Mouse (Mus musculus) thymus, adult 2 months (tissue): ENCODE data around the gene Clmp. TPM values are rescaled to one million over a fixed set of nuclear protein-coding genes. Genes with fewer than 3 reads are reported as not detected.

Source experiments
- DNase-seq: peaks from one replicate; pipeline ENCODE4 v3.0.0; 2021
- H3K27ac ChIP-seq: fragments of 200-500 bp; 2 replicates; pipeline ENCODE4 v1.5.1; 2012; ENCODE audit warnings: low read length, control low read depth; ENCODE audit not compliant: control insufficient read depth, insufficient read depth
- H3K27me3 ChIP-seq: fragments of 200-500 bp; 2 replicates; pipeline ENCODE4 v1.6.1; 2012; ENCODE audit warnings: mild to moderate bottlenecking, low read length, moderate library complexity, mixed read lengths; ENCODE audit not compliant: control insufficient read depth, insufficient read depth
- H3K36me3 ChIP-seq: fragments of 200-500 bp; 2 replicates; pipeline ENCODE4 v1.6.1; 2012; ENCODE audit warnings: mild to moderate bottlenecking, low read length, moderate library complexity; ENCODE audit not compliant: control insufficient read depth, insufficient read depth
- H3K4me1 ChIP-seq: fragments of 200-500 bp; replicated peaks from 2 replicates; pipeline ENCODE4 v1.6.1; 2012; ENCODE audit warnings: low read length; ENCODE audit not compliant: control insufficient read depth, insufficient read depth
- H3K4me3 ChIP-seq: fragments of 200-500 bp; 2 replicates; pipeline ENCODE4 v1.5.1; 2012; ENCODE audit warnings: mild to moderate bottlenecking, low read length, control low read depth, moderate library complexity; ENCODE audit not compliant: control insufficient read depth, insufficient read depth
- CTCF ChIP-seq: fragments of 200-500 bp; IDR thresholded peaks from 2 replicates; pipeline ENCODE4 v1.5.1; 2012; ENCODE audit warnings: mild to moderate bottlenecking, control low read depth, low read length, moderate library complexity, borderline replicate concordance; ENCODE audit not compliant: control insufficient read depth, poor library complexity, insufficient read depth; ENCODE audit errors: extremely low read depth
- POLR2A ChIP-seq: fragments of 200-500 bp; IDR thresholded peaks from 2 replicates; pipeline ENCODE4 v1.6.1; 2012; ENCODE audit warnings: mild to moderate bottlenecking, low read length, control low read depth, moderate library complexity; ENCODE audit not compliant: control insufficient read depth, poor library complexity, insufficient read depth; ENCODE audit errors: extremely low read depth
- WGBS: fragments of 180-500 bp; shearing (Covaris S2); methylation state at CpG from one replicate; pipeline ENCODE4 v1.1.7; 2018; 5-methylcytosine and 5-hydroxymethylcytosine counted together
- polyA plus RNA-seq: library from polyadenylated mRNA; depleted of rRNA; stranded (reverse); fragments of >200 nt; gene quantifications from 2 replicates; pipeline ENCODE4 v1.2.3, GENCODE M21; 2012

Clmp gene
- polyA plus RNA-seq, 1 experiment = 1.1 TPM

- H3K36me3 ChIP-seq = no peaks in the 10 kb centered on the region
- H3K4me3 ChIP-seq = no peak overlapping the region
- H3K27ac ChIP-seq = no peak overlapping the region
- 0 out of 2 replicates have a peak, but pooled peaks cover 2% of the 10 kb centered on the region for H3K27me3 ChIP-seq
- peak; percentile 51 for DNase-seq
- TF ChIP-seq POLR2A (no peak), CTCF (peak; percentile 46; the same call in 1 of the 2 replicates)
- 7% methylated on average over 20 of the region's 22 CpGs for WGBS
- peaks cover 8% of the 10 kb centered on the region; the same call in 1 of the 2 replicates for H3K4me1 ChIP-seq
These were observed 72.0 kb downstream of the Clmp start for GRCm38 (mm10) chr9:40757685-40758270.

- H3K27ac ChIP-seq = no peak overlapping the region
- WGBS = 53% methylated on average over 6 of the region's 6 CpGs
- H3K27me3 ChIP-seq = no peaks in the 10 kb centered on the region
- peaks cover 8% of the 10 kb centered on the region; the same call in 1 of the 2 replicates for H3K4me1 ChIP-seq
- H3K4me3 ChIP-seq = no peak overlapping the region
- no peaks in the 10 kb centered on the region for H3K36me3 ChIP-seq
- no peak for DNase-seq
- no peak for TF ChIP-seq POLR2A
- no peak for TF ChIP-seq CTCF
These were observed 76.6 kb downstream of the Clmp start for GRCm38 (mm10) chr9:40762354-40762753.

DNA sequence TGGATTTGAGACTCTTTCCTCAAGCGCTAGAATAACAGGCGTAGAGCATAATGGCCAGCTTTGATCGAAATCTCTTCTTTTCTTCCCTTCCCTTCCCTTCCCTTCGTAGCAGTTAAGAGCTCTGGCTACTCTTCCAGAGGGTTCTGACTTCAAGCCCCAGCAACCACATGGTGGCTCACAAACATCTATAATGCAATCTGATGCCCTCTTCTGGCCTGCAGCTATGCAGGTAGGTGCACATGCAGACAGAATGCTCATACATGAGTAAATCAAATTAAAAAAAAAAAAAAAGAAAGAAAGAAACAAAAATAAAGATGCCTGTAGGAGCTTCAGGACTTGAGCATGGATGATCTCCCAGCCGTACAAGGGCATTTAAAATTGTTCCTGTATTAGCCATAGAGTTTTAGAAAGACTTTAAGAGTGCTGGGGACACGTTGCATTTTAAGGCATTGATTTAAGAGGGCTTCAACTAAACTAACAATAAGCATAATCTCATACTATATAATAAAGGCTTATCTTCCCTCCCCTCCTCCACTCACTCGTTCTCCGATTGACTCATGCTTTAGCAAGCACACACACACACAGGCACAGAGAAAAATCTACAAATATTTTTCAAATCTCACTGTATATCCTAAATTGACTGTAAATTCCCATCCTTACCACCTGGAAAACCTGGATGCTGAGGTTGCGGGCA is 79.3 kb downstream of the Clmp start:
- TF ChIP-seq POLR2A = no peak
- no peak for TF ChIP-seq CTCF
- H3K4me3 ChIP-seq = no peak overlapping the region
- WGBS = 72% methylated on average over 9 of the region's 9 CpGs
- H3K4me1 ChIP-seq = 0 out of 2 replicates have a peak, but pooled peaks cover 2% of the 10 kb centered on the region
- H3K36me3 ChIP-seq = no peaks in the 10 kb centered on the region
- no peak overlapping the region for H3K27ac ChIP-seq
- DNase-seq = no peak
- no peaks in the 10 kb centered on the region for H3K27me3 ChIP-seq

GRCm38 (mm10) chr9:40765581-40765940 is 79.8 kb downstream of the Clmp start:
- Histone ChIP-seq H3K4me1 (0 out of 2 replicates have a peak, but pooled peaks cover 2% of the 10 kb centered on the region), H3K4me3 (no peak overlapping the region), H3K27me3 (no peaks in the 10 kb centered on the region), H3K36me3 (no peaks in the 10 kb centered on the region), H3K27ac (no peak overlapping the region)
- DNase-seq = no peak
- no peak for TF ChIP-seq POLR2A
- no peak for TF ChIP-seq CTCF
- 32% methylated on average over 12 of the region's 12 CpGs for WGBS

DNA sequence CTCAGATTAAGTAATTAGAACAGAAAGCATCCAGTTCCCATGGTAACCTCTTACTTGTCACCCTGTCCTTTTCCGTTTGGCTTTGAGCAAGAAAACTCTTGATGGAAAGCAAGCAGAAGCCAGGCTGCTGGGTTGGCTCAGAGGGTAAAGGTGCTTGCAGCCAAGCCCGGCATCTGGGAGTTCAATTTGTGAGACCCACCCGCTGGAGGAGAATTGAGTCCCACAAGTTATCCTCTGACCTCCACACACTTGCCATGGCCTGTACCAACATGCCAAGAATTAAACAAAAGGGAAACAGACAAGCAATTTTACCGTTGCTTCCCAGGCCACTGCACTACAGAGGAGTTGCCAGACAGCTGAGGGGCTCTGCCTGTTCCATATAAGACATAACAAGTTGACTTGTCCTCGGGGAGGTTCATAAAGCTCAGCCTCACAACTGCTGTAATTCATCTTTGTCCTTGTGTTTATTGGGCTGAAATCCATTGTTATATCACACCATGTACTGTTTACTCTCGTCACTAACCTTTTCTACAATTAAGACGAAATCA is 80.4 kb downstream of the Clmp start:
- no peak for TF ChIP-seq CTCF
- TF ChIP-seq POLR2A = no peak
- Histone ChIP-seq H3K36me3 (no peaks in the 10 kb centered on the region), H3K27me3 (no peaks in the 10 kb centered on the region), H3K4me1 (0 out of 2 replicates have a peak, but pooled peaks cover 2% of the 10 kb centered on the region), H3K4me3 (no peak overlapping the region), H3K27ac (no peak overlapping the region)
- 92% methylated on average over 7 of the region's 7 CpGs for WGBS
- no peak for DNase-seq

GRCm38 (mm10) chr9:40767946-40768345 is 82.2 kb downstream of the Clmp start:
- 98% methylated on average over 4 of the region's 4 CpGs for WGBS
- no peak for DNase-seq
- Histone ChIP-seq H3K27me3 (no peaks in the 10 kb centered on the region), H3K4me3 (no peak overlapping the region), H3K27ac (no peak overlapping the region), H3K36me3 (no peaks in the 10 kb centered on the region), H3K4me1 (0 out of 2 replicates have a peak, but pooled peaks cover 2% of the 10 kb centered on the region)
- TF ChIP-seq POLR2A = no peak
